Mouse (Mus musculus) embryonic facial prominence, embryonic 13.5 days (tissue): ENCODE results near the gene Cbx3. TPM values are rescaled to one million over a fixed set of nuclear protein-coding genes. Genes with fewer than 3 reads are reported as not detected.

ENCODE experiments used
- ATAC-seq: fragments of 200-750 bp; cut with Nextera tagmentation; 2 replicates; pipeline ENCODE4 v1.8.0; 2017; ENCODE audit warnings: low read depth; ENCODE audit not compliant: insufficient number of reproducible peaks, insufficient read depth, low FRiP score, low TSS enrichment
- H3K27ac ChIP-seq: fragments of 300-500 bp; sonication (generic); 2 replicates; pipeline ENCODE4 v1.5.1; 2015; ENCODE audit warnings: moderate library complexity, mild to moderate bottlenecking, inconsistent platforms
- H3K27me3 ChIP-seq: fragments of 300-500 bp; sonication (generic); 2 replicates; pipeline ENCODE4 v1.6.1; 2015; ENCODE audit warnings: mild to moderate bottlenecking, inconsistent platforms
- H3K36me3 ChIP-seq: fragments of 300-500 bp; sonication (generic); 2 replicates; pipeline ENCODE4 v1.6.1; 2015; ENCODE audit warnings: mild to moderate bottlenecking, inconsistent platforms
- H3K4me1 ChIP-seq: fragments of 300-500 bp; sonication (generic); 2 replicates; pipeline ENCODE4 v1.6.1; 2015; ENCODE audit warnings: inconsistent platforms
- H3K4me2 ChIP-seq: fragments of 300-500 bp; sonication (generic); 2 replicates; pipeline ENCODE4 v1.6.1; 2015; ENCODE audit warnings: moderate library complexity, mild to moderate bottlenecking, inconsistent platforms
- H3K4me3 ChIP-seq: fragments of 300-500 bp; sonication (generic); 2 replicates; pipeline ENCODE4 v1.5.1; 2015; ENCODE audit warnings: mild to moderate bottlenecking, inconsistent platforms
- H3K9ac ChIP-seq: fragments of 300-500 bp; sonication (generic); 2 replicates; pipeline ENCODE4 v1.6.1; 2015; ENCODE audit warnings: mild to moderate bottlenecking, inconsistent platforms
- H3K9me3 ChIP-seq: fragments of 300-500 bp; sonication (generic); 2 replicates; pipeline ENCODE4 v1.6.1; 2016; ENCODE audit warnings: inconsistent platforms
- WGBS: fragments of 180-500 bp; shearing (Covaris S2); methylation state at CpG from one replicate; pipeline ENCODE4 v1.1.7; 2015; ENCODE audit warnings: mixed read lengths; 5-methylcytosine and 5-hydroxymethylcytosine counted together
- polyA plus RNA-seq: library from polyadenylated mRNA; unstranded; fragments of >200 nt; fragmentation: Nextera tagmentation; extraction: Ambion mirVana; gene quantifications from 2 replicates; pipeline ENCODE4 v1.2.1, GENCODE M21; 2015

Gene Cbx3
- polyA plus RNA-seq, 1 experiment from 2014 or later = 550 TPM

DNA sequence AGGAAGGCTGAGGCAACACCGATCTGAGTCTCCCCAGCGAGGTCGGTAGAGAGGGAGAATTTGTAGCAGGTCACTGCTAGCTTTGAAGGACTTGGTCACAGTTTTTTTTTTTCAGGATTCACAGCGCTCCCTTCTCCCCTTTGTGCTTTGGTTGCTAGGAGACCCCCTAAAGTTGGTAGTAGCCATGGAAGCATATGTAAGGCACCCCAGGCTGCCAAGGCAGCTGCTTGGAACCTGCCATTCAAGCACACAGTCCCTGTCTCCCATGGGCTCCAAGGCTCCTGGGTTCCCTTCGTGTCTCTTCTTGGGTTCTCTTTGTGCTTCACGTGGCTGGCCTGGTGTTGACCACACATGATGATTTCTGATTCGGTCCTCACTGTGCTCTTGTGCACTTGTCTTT lies 59.3 kb downstream of the Cbx3 start:
- ATAC-seq = no peak
- peaks cover 7% of the 10 kb centered on the region for H3K4me1 ChIP-seq
- H3K27ac ChIP-seq = no peak overlapping the region
- H3K4me2 ChIP-seq = no peak overlapping the region
- no peaks in the 10 kb centered on the region for H3K9me3 ChIP-seq
- WGBS = 82% methylated on average over 7 of the region's 7 CpGs
- no peaks in the 10 kb centered on the region for H3K36me3 ChIP-seq
- H3K27me3 ChIP-seq = no peaks in the 10 kb centered on the region
- no peak overlapping the region for H3K9ac ChIP-seq
- H3K4me3 ChIP-seq = no peak overlapping the region

Other genes starting within 250 kb of the Cbx3 start
- 2.0 and 3.6 TPM in 2 replicates for gene Nfe2l3, start 37.7 kb upstream of the Cbx3 start, polyA plus RNA-seq
- gene Hnrnpa2b1, start 466 bp upstream of the Cbx3 start, polyA plus RNA-seq = 2,111 and 2,317 TPM in 2 replicates
- gene Snx10, start 53.5 kb downstream of the Cbx3 start, polyA plus RNA-seq = 13.0 and 14.2 TPM in 2 replicates